Mouse (Mus musculus) liver, postnatal 0 days (tissue): ENCODE results near the gene Ddx54.

Source experiments
- CTCF ChIP-seq: sonication (generic); IDR thresholded peaks from 2 replicates; pipeline ENCODE4 v1.5.1; 2016; ENCODE audit warnings: antibody characterized with exemption, low read depth
- EP300 ChIP-seq: IDR thresholded peaks from 2 replicates; pipeline ENCODE4 v1.6.1; 2016; ENCODE audit warnings: antibody characterized with exemption, low read depth, mild to moderate bottlenecking

GRCm38 (mm10) chr5:120567253-120567701 lies 45.3 kb upstream of the Ddx54 start:
- no peak for TF ChIP-seq CTCF
- no peak for TF ChIP-seq EP300
